Mouse (Mus musculus) liver, postnatal 0 days (tissue): ENCODE measurements at regions not wholly inside any gene's neighbourhood (a gene's known extent, or its start where the extent isn't known, plus 50 kb on each side); places are given as distances from the start of the nearest gene placed in this dataset.

Experiments used
- CTCF ChIP-seq: sonication (generic); IDR thresholded peaks from 2 replicates; pipeline ENCODE4 v1.5.1; 2016; ENCODE audit warnings: antibody characterized with exemption, low read depth
- EP300 ChIP-seq: IDR thresholded peaks from 2 replicates; pipeline ENCODE4 v1.6.1; 2016; ENCODE audit warnings: antibody characterized with exemption, low read depth, mild to moderate bottlenecking

- TF ChIP-seq CTCF (no peak), EP300 (no peak)
These were observed 484.9 kb upstream of the Kif2a start for GRCm38 (mm10) chr13:107506832-107507231.
